In the genomic region with DNA sequence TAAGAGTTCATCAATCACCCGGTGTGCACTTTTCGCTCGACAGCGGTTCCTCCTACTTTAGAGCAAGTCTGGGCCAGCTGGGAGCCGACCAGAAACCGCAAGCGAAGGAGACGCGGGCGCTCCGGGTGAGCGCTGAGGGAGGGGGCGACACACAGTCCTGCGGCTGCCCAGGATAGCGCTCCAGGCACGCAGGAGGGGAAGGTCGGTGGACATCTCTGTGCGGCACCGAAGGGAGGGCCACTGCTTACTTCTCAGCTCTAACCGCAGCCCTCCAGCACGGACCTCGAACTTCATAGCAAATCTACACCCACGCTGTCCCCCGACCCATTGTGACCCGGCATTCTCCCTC, we compare ENCODE assay signal across 11 mouse cellular contexts. TPM values are rescaled to one million over a fixed set of nuclear protein-coding genes. Genes with fewer than 3 reads are reported as not detected.
DNase-seq lines count a peak whose midpoint lies in the region; ATAC-seq lines count a peak whose summit lies in the region.
"Had no signal": no experiment of that assay in that cellular context is flagged by ENCODE, and none has a peak within 500 bp of the region (broad histone marks: within the 10 kb centered on the region; RNA-seq: fewer than 3 reads in every experiment).

No protein-coding gene starts in this region.

- no peaks in the 10 kb centered on the region for H3K9me3 ChIP-seq in kidney, embryonic 15.5 days (replicated peaks)
- H3K9me3 ChIP-seq in hindbrain, embryonic 12.5 days (replicated peaks), result no peaks in the 10 kb centered on the region
- no peaks in the 10 kb centered on the region for H3K9me3 ChIP-seq in midbrain, embryonic 13.5 days

- no peak for DNase-seq in kidney, adult 8-10 months
- no peak for DNase-seq in layer of hippocampus, postnatal 14 days (ENCODE audit: low spot score in 2 of 2)
- no peak for DNase-seq in T-cell, adult 2 months (ENCODE audit: low spot score)
- no peak for DNase-seq in frontal cortex, postnatal 36 days (ENCODE audit: low spot score in 2 of 2)
- DNase-seq: gastrocnemius, postnatal 36 days had no signal

- no peak overlapping the region for H3K27ac ChIP-seq in kidney, embryonic 15.5 days
- peak overlapping the region; percentile 87 for H3K27ac ChIP-seq in hindbrain, embryonic 12.5 days
- no peak overlapping the region for H3K27ac ChIP-seq in midbrain, embryonic 13.5 days
- H3K27ac ChIP-seq: liver, embryonic 14.5 days had no signal

- peak overlapping the region; percentile 83 for H3K4me2 ChIP-seq in kidney, embryonic 15.5 days
- peak overlapping the region; percentile 53 for H3K4me2 ChIP-seq in hindbrain, embryonic 12.5 days (replicated peaks)
- peak overlapping the region; percentile 38 for H3K4me2 ChIP-seq in midbrain, embryonic 13.5 days (replicated peaks)

- peaks cover 29% of the 10 kb centered on the region for H3K27me3 ChIP-seq in kidney, embryonic 15.5 days
- H3K27me3 ChIP-seq in hindbrain, embryonic 12.5 days, result peaks cover 84% of the 10 kb centered on the region
- peaks cover 98% of the 10 kb centered on the region for H3K27me3 ChIP-seq in midbrain, embryonic 13.5 days

- H3K36me3 ChIP-seq in kidney, embryonic 15.5 days, result no peaks in the 10 kb centered on the region
- H3K36me3 ChIP-seq in hindbrain, embryonic 12.5 days, result no peaks in the 10 kb centered on the region
- H3K36me3 ChIP-seq in midbrain, embryonic 13.5 days, result no peaks in the 10 kb centered on the region

- under 1% methylated on average over 25 of the region's 25 CpGs for WGBS in kidney, embryonic 15.5 days
- WGBS in hindbrain, embryonic 12.5 days, result 1% methylated on average over 24 of the region's 25 CpGs
- under 1% methylated on average over 23 of the region's 25 CpGs for WGBS in midbrain, embryonic 13.5 days

- peaks cover 43% of the 10 kb centered on the region for H3K4me1 ChIP-seq in kidney, embryonic 15.5 days
- H3K4me1 ChIP-seq in hindbrain, embryonic 12.5 days, result peaks cover 31% of the 10 kb centered on the region
- peaks cover 20% of the 10 kb centered on the region for H3K4me1 ChIP-seq in midbrain, embryonic 13.5 days (replicated peaks)

- peak; percentile 46 for ATAC-seq in kidney, embryonic 15.5 days (replicated peaks; ENCODE audit: low FRiP score)
- 0 out of 2 replicates have a peak, but pooled peaks have one; percentile 23 for ATAC-seq in common myeloid progenitor, adult 5-6 weeks (replicated peaks; ENCODE audit: low read depth, poor library complexity, severe bottlenecking)
- ATAC-seq in hindbrain, embryonic 12.5 days (ENCODE audit: low FRiP score), result no peak
- ATAC-seq in midbrain, embryonic 13.5 days, result no peak
- ATAC-seq: Patski had no signal

- H3K4me3 ChIP-seq in kidney, embryonic 15.5 days (replicated peaks), result peak overlapping the region; percentile 40
- peak overlapping the region; percentile 27 for H3K4me3 ChIP-seq in hindbrain, embryonic 12.5 days
- H3K4me3 ChIP-seq in midbrain, embryonic 13.5 days (replicated peaks), result peak overlapping the region; percentile 17

- H3K9ac ChIP-seq in kidney, embryonic 15.5 days, result peak overlapping the region; percentile 41; the same call in 1 of the 2 replicates
- peak overlapping the region; percentile 60 for H3K9ac ChIP-seq in hindbrain, embryonic 12.5 days
- H3K9ac ChIP-seq in midbrain, embryonic 13.5 days (replicated peaks), result no peak overlapping the region
- H3K9ac ChIP-seq: liver, embryonic 14.5 days had no signal

RNA-seq across cellular contexts. Expression of a gene that starts 9.6 kb away (rescaled TPM):
- polyA plus RNA-seq in kidney, embryonic 15.5 days (2015; fragmentation: Nextera tagmentation; extraction: Ambion mirVana), result 1.2 and 1.5 TPM in 2 replicates
- not detected in 2 replicates for total RNA-seq in common myeloid progenitor, adult 5-6 weeks (2017)
- 2.5 and 3.3 TPM in 2 replicates for polyA plus RNA-seq in hindbrain, embryonic 12.5 days (2016; fragmentation: Nextera tagmentation; extraction: Ambion mirVana)
- 0.08 TPM in 1 of 2 replicates, not detected in the other for polyA plus RNA-seq in midbrain, embryonic 13.5 days (2015; fragmentation: Nextera tagmentation; extraction: Ambion mirVana)
- under 1 TPM; 0.19 to 0.23 TPM for total RNA-seq in layer of hippocampus, postnatal 14 days (2021)
- total RNA-seq: gastrocnemius, postnatal 36 days had no signal
- polyA plus RNA-seq: liver, embryonic 14.5 days; Patski had no signal

RNA-seq across cellular contexts. Expression of a gene that starts 26.6 kb away (rescaled TPM):
- polyA plus RNA-seq in kidney, embryonic 15.5 days (2015; fragmentation: Nextera tagmentation; extraction: Ambion mirVana), result 1.7 and 2.3 TPM in 2 replicates
- total RNA-seq in common myeloid progenitor, adult 5-6 weeks (2017), result not detected in 2 replicates
- 0.66 and 1.1 TPM in 2 replicates for polyA plus RNA-seq in hindbrain, embryonic 12.5 days (2016; fragmentation: Nextera tagmentation; extraction: Ambion mirVana)
- polyA plus RNA-seq in midbrain, embryonic 13.5 days (2015; fragmentation: Nextera tagmentation; extraction: Ambion mirVana), result not detected in 2 replicates
- not detected for total RNA-seq in layer of hippocampus, postnatal 14 days (2021)
- polyA plus RNA-seq: liver, embryonic 14.5 days had no signal

RNA-seq across cellular contexts. Expression of a gene that starts 41.4 kb away (rescaled TPM):
- 5.6 and 5.8 TPM in 2 replicates for polyA plus RNA-seq in kidney, embryonic 15.5 days (2015; fragmentation: Nextera tagmentation; extraction: Ambion mirVana)
- total RNA-seq in common myeloid progenitor, adult 5-6 weeks (2017), result not detected in 2 replicates
- 3.6 and 4.6 TPM in 2 replicates for polyA plus RNA-seq in hindbrain, embryonic 12.5 days (2016; fragmentation: Nextera tagmentation; extraction: Ambion mirVana)
- polyA plus RNA-seq in midbrain, embryonic 13.5 days (2015; fragmentation: Nextera tagmentation; extraction: Ambion mirVana), result not detected in 2 replicates
- not detected for total RNA-seq in layer of hippocampus, postnatal 14 days (2021)

RNA-seq across cellular contexts. Expression of a gene that starts 41.4 kb away (rescaled TPM):
- 15.2 and 15.9 TPM in 2 replicates for polyA plus RNA-seq in kidney, embryonic 15.5 days (2015; fragmentation: Nextera tagmentation; extraction: Ambion mirVana)
- total RNA-seq in common myeloid progenitor, adult 5-6 weeks (2017), result not detected in 2 replicates
- 69.6 and 83.5 TPM in 2 replicates for polyA plus RNA-seq in hindbrain, embryonic 12.5 days (2016; fragmentation: Nextera tagmentation; extraction: Ambion mirVana)
- 0.17 TPM in 2 replicates for polyA plus RNA-seq in midbrain, embryonic 13.5 days (2015; fragmentation: Nextera tagmentation; extraction: Ambion mirVana)
- total RNA-seq in layer of hippocampus, postnatal 14 days (2021), result not detected

RNA-seq across cellular contexts. Expression of a gene that starts 48.7 kb away (rescaled TPM):
- 36.4 and 40.8 TPM in 2 replicates for polyA plus RNA-seq in kidney, embryonic 15.5 days (2015; fragmentation: Nextera tagmentation; extraction: Ambion mirVana)
- not detected in 2 replicates for total RNA-seq in common myeloid progenitor, adult 5-6 weeks (2017)
- 0.14 and 0.46 TPM in 2 replicates for polyA plus RNA-seq in hindbrain, embryonic 12.5 days (2016; fragmentation: Nextera tagmentation; extraction: Ambion mirVana)
- 0.08 TPM in 1 of 2 replicates, not detected in the other for polyA plus RNA-seq in midbrain, embryonic 13.5 days (2015; fragmentation: Nextera tagmentation; extraction: Ambion mirVana)
- total RNA-seq in layer of hippocampus, postnatal 14 days (2021), result not detected

Comparison
In these comparisons a context has a peak if more than half of its experiments do, and no peak if none do; other contexts are left out.
1. ATAC-seq: peak in kidney, embryonic 15.5 days (single experiment) and common myeloid progenitor, adult 5-6 weeks (single experiment); none in hindbrain, embryonic 12.5 days (single experiment) and midbrain, embryonic 13.5 days (single experiment).
2. Peak in every context shown above with its lines, with median percentiles within 50 percentile points of each other: H3K4me2 ChIP-seq and H3K4me3 ChIP-seq.